Mouse (Mus musculus) lung, postnatal 14 days (tissue): ENCODE data around the gene Armcx1.
"Not testable (repeated sequence)": the region's sequence is repeated elsewhere in the genome, so short reads cannot be mapped to it uniquely, and the experiment has no call there.

Experiments
- DNase-seq: peaks from one replicate; pipeline ENCODE4 v3.0.0; 2021

The Armcx1 gene

GRCm38 (mm10) chrX:134763428-134764198, 45.9 kb downstream of the Armcx1 start:
- not testable (repeated sequence) for DNase-seq
